Mouse (Mus musculus) embryonic facial prominence, embryonic 12.5 days (tissue): Measurements from ENCODE around the gene Actn2. TPM values are rescaled to one million over a fixed set of nuclear protein-coding genes. Genes with fewer than 3 reads are reported as not detected.

Experiments
- ATAC-seq: fragments of 200-750 bp; cut with Nextera tagmentation; 2 replicates; pipeline ENCODE4 v1.8.0; 2017; ENCODE audit not compliant: insufficient number of reproducible peaks, insufficient read depth, low FRiP score, low TSS enrichment
- H3K27ac ChIP-seq: fragments of 300-500 bp; sonication (generic); 2 replicates; pipeline ENCODE4 v1.5.1; 2016; ENCODE audit warnings: mild to moderate bottlenecking
- H3K27me3 ChIP-seq: fragments of 300-500 bp; sonication (generic); 2 replicates; pipeline ENCODE4 v1.6.1; 2016; ENCODE audit warnings: mild to moderate bottlenecking, moderate library complexity
- H3K36me3 ChIP-seq: fragments of 300-500 bp; sonication (generic); 2 replicates; pipeline ENCODE4 v1.6.1; 2016; ENCODE audit warnings: mild to moderate bottlenecking
- H3K4me1 ChIP-seq: fragments of 300-500 bp; sonication (generic); 2 replicates; pipeline ENCODE4 v1.6.1; 2016
- H3K4me2 ChIP-seq: fragments of 300-500 bp; sonication (generic); replicated peaks from 2 replicates; pipeline ENCODE4 v1.6.1; 2016; ENCODE audit warnings: mild to moderate bottlenecking, moderate library complexity
- H3K4me3 ChIP-seq: fragments of 300-500 bp; sonication (generic); 2 replicates; pipeline ENCODE4 v1.5.1; 2016; ENCODE audit warnings: mild to moderate bottlenecking
- H3K9ac ChIP-seq: fragments of 300-500 bp; sonication (generic); 2 replicates; pipeline ENCODE4 v1.6.1; 2016; ENCODE audit warnings: mild to moderate bottlenecking, moderate library complexity
- H3K9me3 ChIP-seq: fragments of 300-500 bp; sonication (generic); 2 replicates; pipeline ENCODE4 v1.6.1; 2016; ENCODE audit warnings: mild to moderate bottlenecking, moderate library complexity
- WGBS: fragments of 180-500 bp; shearing (Covaris S2); methylation state at CpG from one replicate; pipeline ENCODE4 v1.1.7; 2016; 5-methylcytosine and 5-hydroxymethylcytosine counted together
- polyA plus RNA-seq: library from polyadenylated mRNA; unstranded; fragments of >200 nt; fragmentation: Nextera tagmentation; extraction: Ambion mirVana; gene quantifications from 2 replicates; pipeline ENCODE4 v1.2.1, GENCODE M21; 2016

Gene Actn2
- polyA plus RNA-seq, 1 experiment from 2014 or later = 36.1 TPM

DNA sequence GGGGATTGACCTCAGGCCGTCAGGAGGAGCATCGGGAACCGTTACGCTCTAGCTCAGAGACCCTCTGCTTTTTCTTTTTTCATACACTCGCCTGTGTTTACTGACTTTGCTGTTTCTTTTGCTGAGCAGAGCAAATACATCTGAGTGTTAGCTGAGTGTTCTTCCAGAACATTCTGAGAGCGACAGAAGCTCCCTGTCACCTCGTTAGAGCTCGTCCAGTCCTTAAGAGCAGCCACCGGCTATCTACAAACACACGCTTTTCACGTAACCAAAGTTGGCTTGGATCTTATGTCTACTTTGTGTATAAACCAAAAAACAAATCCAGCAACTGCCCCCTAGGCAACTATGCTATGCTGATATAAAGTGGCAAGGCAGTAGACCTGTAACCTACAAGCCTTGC lies 56.0 kb downstream of the Actn2 start:
- H3K4me3 ChIP-seq = no peak overlapping the region
- H3K4me1 ChIP-seq = no peaks in the 10 kb centered on the region
- H3K9ac ChIP-seq = no peak overlapping the region
- H3K36me3 ChIP-seq = no peaks in the 10 kb centered on the region
- H3K27ac ChIP-seq = no peak overlapping the region
- no peak overlapping the region for H3K4me2 ChIP-seq
- no peaks in the 10 kb centered on the region for H3K27me3 ChIP-seq
- WGBS = 90% methylated on average over 11 of the region's 11 CpGs
- ATAC-seq = no peak
- H3K9me3 ChIP-seq = no peaks in the 10 kb centered on the region

DNA sequence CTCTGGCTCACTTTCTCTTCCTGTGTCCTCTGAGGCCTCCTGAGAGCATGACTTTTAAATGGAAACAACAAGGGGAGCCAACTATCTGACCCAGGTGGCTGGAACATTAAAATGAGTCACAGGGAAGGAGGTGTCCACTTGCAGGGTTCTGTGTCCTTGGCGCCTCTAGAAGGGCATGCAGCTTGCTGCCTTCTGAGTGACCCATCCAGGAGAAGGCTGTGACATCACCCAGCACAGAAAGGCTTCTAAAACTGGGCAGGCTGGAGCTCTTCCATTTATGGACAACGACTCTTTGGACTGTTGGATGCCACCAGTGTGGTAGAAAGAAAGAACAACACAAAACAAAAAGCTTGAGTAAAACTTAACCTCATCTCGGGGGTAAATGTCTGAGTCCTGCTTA lies 56.7 kb downstream of the Actn2 start:
- ATAC-seq = no peak
- no peak overlapping the region for H3K9ac ChIP-seq
- WGBS = 91% methylated on average over 3 of the region's 3 CpGs
- no peaks in the 10 kb centered on the region for H3K27me3 ChIP-seq
- H3K27ac ChIP-seq = no peak overlapping the region
- H3K4me1 ChIP-seq = no peaks in the 10 kb centered on the region
- H3K4me2 ChIP-seq = no peak overlapping the region
- no peaks in the 10 kb centered on the region for H3K9me3 ChIP-seq
- no peaks in the 10 kb centered on the region for H3K36me3 ChIP-seq
- no peak overlapping the region for H3K4me3 ChIP-seq

DNA sequence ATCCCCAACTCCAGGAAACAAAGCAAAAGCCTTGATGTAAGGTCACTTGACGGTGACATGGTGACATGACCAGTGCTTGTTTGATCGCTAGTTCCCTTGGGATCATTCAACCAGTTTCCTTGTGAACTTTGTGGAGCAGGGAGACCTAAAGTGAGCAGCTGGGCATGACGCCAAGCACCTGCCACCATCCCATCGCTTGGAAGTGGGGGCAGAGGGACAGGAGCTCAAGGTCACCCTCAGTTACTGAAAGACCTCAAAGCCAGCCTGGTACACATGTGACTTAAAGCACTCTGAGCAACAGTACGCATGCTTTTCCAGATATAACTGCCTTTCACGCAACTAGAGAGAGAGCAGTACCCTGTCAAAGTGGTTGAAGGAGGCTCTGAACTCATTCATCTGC lies 65.8 kb downstream of the Actn2 start:
- no peaks in the 10 kb centered on the region for H3K4me1 ChIP-seq

DNA sequence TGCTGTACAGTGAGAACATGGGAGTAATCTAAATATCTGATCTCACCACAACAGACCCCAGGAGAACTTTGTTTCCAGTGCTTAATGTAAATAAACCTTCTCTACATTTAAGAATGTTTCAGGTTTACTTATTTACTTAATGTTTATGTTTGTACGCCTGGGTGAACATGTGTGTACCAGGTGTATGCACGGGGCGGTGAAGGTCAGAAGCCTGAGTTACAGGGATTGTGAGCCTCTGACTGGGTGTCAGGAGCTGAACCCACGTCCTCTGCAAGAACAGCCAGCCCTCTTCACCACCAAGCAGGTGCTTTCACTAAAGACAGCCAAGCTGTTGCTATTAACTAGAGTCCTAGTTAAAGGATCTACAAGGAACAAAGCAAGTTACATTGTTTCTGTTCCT lies 66.3 kb downstream of the Actn2 start:
- Histone ChIP-seq H3K36me3 (no peaks in the 10 kb centered on the region), H3K27ac (no peak overlapping the region), H3K27me3 (no peaks in the 10 kb centered on the region), H3K9ac (no peak overlapping the region), H3K4me1 (no peaks in the 10 kb centered on the region), H3K9me3 (no peaks in the 10 kb centered on the region), H3K4me2 (no peak overlapping the region), H3K4me3 (no peak overlapping the region)
- WGBS = 75% methylated on average over 4 of the region's 4 CpGs
- ATAC-seq = no peak

More for the DNA sequence above, 65.8 kb downstream of the Actn2 start:
- Histone ChIP-seq H3K9me3 (no peaks in the 10 kb centered on the region), H3K4me2 (no peak overlapping the region), H3K27ac (no peak overlapping the region), H3K4me3 (no peak overlapping the region), H3K27me3 (no peaks in the 10 kb centered on the region), H3K36me3 (no peaks in the 10 kb centered on the region), H3K9ac (no peak overlapping the region)
- no peak for ATAC-seq
- WGBS = 75% methylated on average over 6 of the region's 6 CpGs

DNA sequence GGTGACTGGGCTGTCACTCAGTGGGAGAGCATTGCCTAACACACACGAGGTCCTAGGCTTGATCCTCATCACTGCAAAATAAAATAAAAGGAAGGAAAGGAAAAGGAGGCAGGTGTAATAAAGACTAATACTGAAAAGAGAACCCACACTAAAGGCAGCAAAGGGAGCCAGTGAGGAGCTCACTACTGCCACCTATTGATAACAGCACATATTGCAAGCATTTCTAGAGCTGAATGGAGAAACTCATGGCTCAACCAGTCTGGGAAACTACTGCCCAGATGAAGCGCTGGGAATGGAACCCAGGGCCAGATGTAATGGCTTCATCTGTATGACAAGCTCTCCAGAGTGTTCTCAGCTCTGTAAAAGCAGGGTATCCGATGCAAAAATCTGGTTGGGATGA lies 67.6 kb downstream of the Actn2 start:
- no peaks in the 10 kb centered on the region for H3K27me3 ChIP-seq
- H3K4me2 ChIP-seq = no peak overlapping the region
- H3K36me3 ChIP-seq = no peaks in the 10 kb centered on the region
- no peak overlapping the region for H3K27ac ChIP-seq
- H3K9me3 ChIP-seq = no peaks in the 10 kb centered on the region
- WGBS = 60% methylated on average over 3 of the region's 3 CpGs
- no peaks in the 10 kb centered on the region for H3K4me1 ChIP-seq
- H3K4me3 ChIP-seq = no peak overlapping the region
- H3K9ac ChIP-seq = no peak overlapping the region
- no peak for ATAC-seq

DNA sequence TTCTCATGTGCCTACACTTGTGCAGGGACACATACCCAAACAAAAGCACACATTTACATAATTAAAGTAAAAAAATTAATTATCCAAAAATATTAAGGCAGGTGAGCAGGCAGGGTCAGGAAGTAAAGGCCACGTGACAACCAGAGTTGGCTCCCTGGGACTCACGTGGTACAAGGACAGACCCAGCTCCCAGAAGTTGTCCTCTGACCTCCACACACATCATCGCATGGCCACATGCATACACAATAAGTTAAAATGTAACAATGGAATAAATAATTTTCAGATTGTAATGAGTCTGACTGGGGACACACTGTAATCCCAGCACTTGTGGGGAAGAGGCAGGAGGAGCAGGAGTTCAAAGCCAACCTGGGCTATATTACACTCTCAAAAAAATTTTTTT lies 72.6 kb downstream of the Actn2 start:
- 92% methylated on average over 3 of the region's 3 CpGs for WGBS
- Histone ChIP-seq H3K27me3 (no peaks in the 10 kb centered on the region), H3K9me3 (no peaks in the 10 kb centered on the region), H3K4me2 (no peak overlapping the region), H3K4me1 (no peaks in the 10 kb centered on the region), H3K36me3 (no peaks in the 10 kb centered on the region), H3K4me3 (no peak overlapping the region), H3K27ac (no peak overlapping the region), H3K9ac (no peak overlapping the region)
- no peak for ATAC-seq

DNA sequence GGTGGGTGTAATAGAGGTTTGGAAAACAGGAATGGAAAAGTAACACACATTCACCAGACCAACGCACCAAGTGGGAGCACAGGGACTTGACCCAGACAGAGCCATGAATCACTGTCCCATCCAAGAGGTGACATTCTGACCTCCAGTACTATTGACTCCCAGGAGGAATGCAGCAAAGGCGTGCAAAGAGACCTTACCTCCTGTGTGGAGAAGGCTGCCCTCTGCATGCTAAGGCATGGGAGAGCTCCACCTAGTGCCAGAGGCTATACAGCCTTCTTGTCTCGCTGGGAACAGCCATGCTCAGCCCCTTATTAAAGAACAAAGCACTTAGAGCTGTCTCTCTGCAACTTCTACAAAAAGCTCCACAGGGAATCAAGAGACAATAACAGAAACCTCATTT lies 73.5 kb downstream of the Actn2 start:
- no peaks in the 10 kb centered on the region for H3K9me3 ChIP-seq
- H3K36me3 ChIP-seq = no peaks in the 10 kb centered on the region
- H3K4me3 ChIP-seq = no peak overlapping the region
- WGBS = 45% methylated on average over 3 of the region's 3 CpGs
- H3K9ac ChIP-seq = no peak overlapping the region
- no peaks in the 10 kb centered on the region for H3K27me3 ChIP-seq
- H3K27ac ChIP-seq = no peak overlapping the region
- no peaks in the 10 kb centered on the region for H3K4me1 ChIP-seq
- H3K4me2 ChIP-seq = no peak overlapping the region
- no peak for ATAC-seq

DNA sequence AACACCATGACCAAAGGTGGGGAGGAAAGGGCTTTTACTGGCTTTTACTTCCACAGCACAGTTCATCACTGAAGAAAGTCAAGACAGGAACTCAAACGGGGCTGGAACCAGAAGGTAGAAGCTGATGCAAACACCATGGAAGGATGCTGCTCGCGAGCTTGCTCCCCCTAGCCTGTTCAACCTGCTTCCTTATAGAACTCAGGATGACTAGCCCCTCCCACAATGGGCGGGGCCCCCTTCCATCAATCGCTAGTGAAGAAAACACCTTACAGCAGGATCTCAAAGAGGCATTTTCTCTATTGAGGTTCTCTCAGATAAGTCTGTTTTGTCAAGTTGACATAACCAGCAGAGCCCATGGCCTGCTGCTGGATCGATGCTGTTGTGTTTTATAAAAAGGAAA lies 76.6 kb downstream of the Actn2 start:
- H3K9me3 ChIP-seq = no peaks in the 10 kb centered on the region
- 72% methylated on average over 6 of the region's 6 CpGs for WGBS
- H3K4me2 ChIP-seq = no peak overlapping the region
- H3K9ac ChIP-seq = no peak overlapping the region
- no peak for ATAC-seq
- H3K27me3 ChIP-seq = no peaks in the 10 kb centered on the region
- no peaks in the 10 kb centered on the region for H3K36me3 ChIP-seq
- no peak overlapping the region for H3K27ac ChIP-seq
- H3K4me1 ChIP-seq = no peaks in the 10 kb centered on the region
- no peak overlapping the region for H3K4me3 ChIP-seq

DNA sequence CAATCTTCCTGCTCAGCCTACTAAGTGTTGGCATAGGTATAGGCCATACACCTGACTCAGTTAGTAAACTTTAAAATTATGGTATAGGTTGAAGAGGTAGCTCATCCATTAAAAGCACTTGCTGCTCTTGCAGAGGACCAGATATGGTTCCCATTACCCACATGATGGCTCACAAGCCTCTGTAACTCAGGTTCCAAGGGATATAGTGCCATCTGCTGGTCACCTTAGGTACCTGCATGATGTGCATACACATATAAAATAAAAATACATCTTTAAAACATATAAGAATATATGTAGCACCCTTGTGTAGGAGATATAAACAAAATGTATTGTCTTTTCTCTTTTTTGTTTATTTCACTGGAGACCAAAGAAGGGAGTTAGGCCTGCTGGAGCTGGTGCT lies 79.1 kb downstream of the Actn2 start:
- Histone ChIP-seq H3K4me3 (no peak overlapping the region), H3K4me2 (no peak overlapping the region), H3K9ac (no peak overlapping the region), H3K4me1 (peaks cover 5% of the 10 kb centered on the region; the same call in 1 of the 2 replicates), H3K9me3 (no peaks in the 10 kb centered on the region), H3K27me3 (no peaks in the 10 kb centered on the region), H3K36me3 (no peaks in the 10 kb centered on the region), H3K27ac (no peak overlapping the region)
- no peak for ATAC-seq

DNA sequence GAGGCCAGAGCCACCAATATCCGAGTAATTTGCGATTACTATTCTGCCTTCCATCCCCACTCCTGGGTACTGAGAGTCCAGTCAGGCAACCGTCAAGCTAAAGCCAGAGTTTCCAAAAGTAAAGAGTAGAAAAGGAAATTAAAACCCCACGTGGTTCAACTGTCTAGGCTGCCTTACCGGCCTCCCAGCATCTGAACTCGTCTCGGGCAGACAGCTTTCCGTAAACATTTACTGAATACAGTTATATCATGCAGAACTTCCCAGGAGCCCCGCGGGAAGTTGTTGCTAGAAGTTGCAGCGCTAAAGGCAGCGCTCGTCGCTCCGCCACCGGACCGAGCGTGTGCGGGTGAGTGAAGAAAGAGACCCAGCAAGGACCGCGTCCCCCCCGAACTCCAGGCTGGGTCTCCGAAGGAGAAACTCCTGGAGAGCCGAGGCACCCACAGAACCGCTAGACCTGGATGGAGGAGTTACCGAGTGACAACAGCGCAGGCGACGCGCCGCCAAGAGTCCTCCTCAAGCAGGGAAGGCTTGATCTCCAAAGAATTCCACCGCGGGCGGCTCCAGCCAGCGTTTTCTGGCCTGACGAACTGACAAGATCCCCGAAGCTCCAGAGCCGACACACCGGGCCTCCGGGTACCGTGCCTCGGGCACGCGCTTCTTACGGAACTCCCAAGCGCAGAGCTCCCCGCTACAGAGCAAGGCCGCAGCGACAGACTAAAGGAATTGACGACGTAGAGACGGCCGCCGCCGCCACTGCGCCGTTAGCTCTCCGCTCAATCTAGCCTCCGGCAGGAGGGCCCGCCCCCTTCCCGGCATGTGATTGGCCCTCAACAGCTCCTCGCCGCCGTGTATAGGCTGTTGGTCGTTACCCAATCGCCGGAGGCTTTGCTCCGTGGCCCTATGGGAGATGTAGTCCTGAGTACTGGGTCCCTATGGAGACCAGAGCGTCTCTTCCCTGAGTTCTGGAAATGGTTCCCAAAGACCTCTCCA lies 82.9 kb downstream of the Actn2 start, which contains the start of gene Mtr:
Gene Mtr (minus strand): TSS at position 723 of the 990 bp plus-strand sequence.
- Histone ChIP-seq H3K4me2 (peak within 1 kb of the TSS; percentile 50), H3K9me3 (no peaks in the 10 kb centered on the region), H3K4me1 (peaks cover 13% of the 10 kb centered on the region; the same call in 1 of the 2 replicates), H3K27me3 (no peaks in the 10 kb centered on the region), H3K4me3 (peak within 1 kb of the TSS; percentile 71), H3K36me3 (no peaks in the 10 kb centered on the region), H3K9ac (peak within 1 kb of the TSS; percentile 82), H3K27ac (peak within 1 kb of the TSS; percentile 90)
- under 1% methylated on average over 69 of the region's 69 CpGs for WGBS
- ATAC-seq = peak; percentile 100

DNA sequence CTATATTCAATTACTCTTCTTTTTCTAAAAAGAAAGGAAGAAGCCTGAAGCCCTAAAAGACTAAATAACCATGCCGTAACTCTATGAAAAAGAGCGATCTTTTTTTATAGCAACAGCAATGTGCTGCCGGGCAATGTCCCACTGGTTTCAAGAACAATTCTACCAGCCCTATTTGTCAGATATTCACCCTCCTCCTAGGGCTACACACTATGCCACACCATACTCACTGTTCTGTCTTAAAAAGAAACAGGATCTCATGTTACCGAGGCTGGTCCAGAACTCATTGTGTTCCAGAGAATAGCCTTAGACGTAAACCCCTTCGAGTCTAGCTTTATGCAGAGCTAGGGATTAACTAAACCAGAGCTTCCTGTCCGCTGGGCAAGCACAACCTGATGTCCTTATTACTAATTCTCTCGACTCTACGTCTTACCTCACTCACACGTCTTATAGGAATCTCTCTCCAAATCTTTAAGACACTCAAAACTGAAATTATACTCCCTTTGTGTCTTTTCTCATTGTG lies 83.6 kb downstream of the Actn2 start:
- no peak for ATAC-seq
- Histone ChIP-seq H3K9ac (peak overlapping the region; percentile 82), H3K4me1 (peaks cover 13% of the 10 kb centered on the region; the same call in 1 of the 2 replicates), H3K36me3 (0 out of 2 replicates have a peak, but pooled peaks cover under 1% of the 10 kb centered on the region), H3K4me2 (peak overlapping the region; percentile 50), H3K9me3 (no peaks in the 10 kb centered on the region), H3K27me3 (no peaks in the 10 kb centered on the region), H3K4me3 (peak overlapping the region; percentile 71), H3K27ac (peak overlapping the region; percentile 90)
- 13% methylated on average over 10 of the region's 10 CpGs for WGBS
